Mouse (Mus musculus) stomach, postnatal 0 days (tissue): ENCODE data around the gene Amhr2.
A peak's percentile ranks its signal among the peaks of the same experiment; 100 is the strongest.

ENCODE experiments used
- CTCF ChIP-seq: IDR thresholded peaks from 2 replicates; pipeline ENCODE4 v1.5.1; 2016; ENCODE audit warnings: antibody characterized with exemption, low read depth, mild to moderate bottlenecking, moderate library complexity
- EP300 ChIP-seq: optimal IDR thresholded peaks from 2 replicates; pipeline ENCODE3; 2016; ENCODE audit warnings: antibody characterized with exemption

DNA sequence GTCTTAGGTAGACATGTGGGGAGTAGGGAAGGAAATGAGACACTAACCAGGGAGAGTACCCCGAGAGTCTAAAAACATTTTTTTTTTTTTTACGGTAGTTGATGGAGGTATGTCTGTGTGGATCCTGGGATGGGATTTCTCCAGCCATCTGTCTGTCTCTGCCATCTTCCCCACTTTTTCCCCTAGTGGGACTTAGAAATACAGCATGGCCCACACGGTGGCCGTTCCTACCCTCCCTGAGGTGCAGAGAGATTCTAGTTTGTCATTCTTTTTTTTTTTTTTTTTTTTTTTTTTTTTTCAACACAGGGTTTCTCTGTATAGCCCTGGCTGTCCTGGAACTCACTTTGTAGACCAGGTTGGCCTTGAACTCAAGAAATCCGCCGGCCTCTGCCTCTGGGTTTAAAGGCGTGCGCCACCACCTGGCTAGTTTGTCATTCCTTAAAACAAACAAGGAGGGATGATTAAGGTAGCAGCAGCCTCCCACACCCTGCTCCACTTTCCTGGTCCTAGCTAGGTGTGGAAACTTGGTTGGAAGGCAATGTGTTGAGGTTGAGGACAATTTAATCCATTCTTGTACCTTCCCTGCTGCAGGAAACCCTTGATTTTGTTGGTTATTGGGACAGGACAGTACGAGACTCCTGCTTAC lies 16.4 kb downstream of the Amhr2 start:
- TF ChIP-seq CTCF: peak; percentile 49
- no peak for TF ChIP-seq EP300
